In genomic region chr17:43156116-43156515, GRCm38 (mm10) we compare ENCODE assay signal across 15 mouse cellular contexts.
"Had no signal": no experiment of that assay in that cellular context is flagged by ENCODE, and none has a peak within 500 bp of the region (broad histone marks: within the 10 kb centered on the region; RNA-seq: fewer than 3 reads in every experiment).

No protein-coding gene starts in this region.

- H3K27me3 ChIP-seq: limb, embryonic 12.5 days; liver, embryonic 13.5 days; lung, embryonic 15.5 days; megakaryocyte, embryonic 14.5 days had no signal

- H3K9me3 ChIP-seq: limb, embryonic 12.5 days; liver, embryonic 13.5 days; lung, embryonic 15.5 days; megakaryocyte, embryonic 14.5 days had no signal

- H3K4me3 ChIP-seq: layer of hippocampus, adult 2 months; limb, embryonic 12.5 days; liver, embryonic 13.5 days; lung, embryonic 15.5 days; megakaryocyte, embryonic 14.5 days had no signal

- DNase-seq: kidney, adult 18-20 months; kidney, postnatal 25 days; liver; liver, embryonic 13.5 days; liver, postnatal 0 days; lung, postnatal 14 days; right cerebral cortex, adult 18-20 months; right cerebral cortex, postnatal 25 days; thymus, postnatal 4 days had no signal

- H3K9ac ChIP-seq: limb, embryonic 12.5 days; liver, embryonic 13.5 days; liver, postnatal 0 days; lung, embryonic 15.5 days had no signal

- H3K4me1 ChIP-seq: liver, embryonic 13.5 days had no signal

- H3K36me3 ChIP-seq: limb, embryonic 12.5 days; liver, embryonic 13.5 days; lung, embryonic 15.5 days had no signal

- ATAC-seq: liver, postnatal 0 days had no signal

- H3K4me2 ChIP-seq: limb, embryonic 12.5 days; liver, embryonic 13.5 days; lung, embryonic 15.5 days; midbrain, embryonic 11.5 days had no signal

- H3K27ac ChIP-seq: layer of hippocampus, adult 2 months; limb, embryonic 12.5 days; liver, embryonic 13.5 days; lung, embryonic 15.5 days; macrophage had no signal
